Mouse (Mus musculus) heart, adult 9 months (tissue): ENCODE measurements around the gene Ccm2l.

Experiments used
- DNase-seq, 2 experiments: peaks; one replicate each; pipeline ENCODE4 v3.0.0; 2022; ENCODE audit warnings: low spot score in 2 of 2

Ccm2l gene

GRCm38 (mm10) chr2:153089316-153089715, 23.6 kb downstream of the Ccm2l start:
- DNase-seq: no peak

GRCm38 (mm10) chr2:153090551-153091165, 24.9 kb downstream of the Ccm2l start:
- DNase-seq: peak; percentile 56 to 81

GRCm38 (mm10) chr2:153107046-153107766, 41.5 kb downstream of the Ccm2l start:
- no peak for DNase-seq

GRCm38 (mm10) chr2:153107802-153108201, 42.0 kb downstream of the Ccm2l start:
- DNase-seq: no peak

- peak; percentile 22 to 33 for DNase-seq
Observed at GRCm38 (mm10) chr2:153108313-153109264, 42.8 kb downstream of the Ccm2l start, which contains the start of gene Hck. Gene Hck, plus strand, starts transcription at chr2:153108468.

GRCm38 (mm10) chr2:153109596-153109995, 43.8 kb downstream of the Ccm2l start:
- DNase-seq: no peak

- DNase-seq: no peak
Observed at GRCm38 (mm10) chr2:153111298-153111697, 45.5 kb downstream of the Ccm2l start.

- DNase-seq: no peak
Observed at GRCm38 (mm10) chr2:153115679-153116081, 49.9 kb downstream of the Ccm2l start.

- peak; percentile 14 to 50 for DNase-seq
Observed at GRCm38 (mm10) chr2:153117051-153117486, 51.3 kb downstream of the Ccm2l start.

- no peak for DNase-seq
Observed at GRCm38 (mm10) chr2:153119488-153119887, 53.7 kb downstream of the Ccm2l start.

- DNase-seq: no peak
Observed at GRCm38 (mm10) chr2:153120126-153120525, 54.4 kb downstream of the Ccm2l start.

GRCm38 (mm10) chr2:153121821-153122615, 56.3 kb downstream of the Ccm2l start:
- no peak for DNase-seq

- no peak for DNase-seq
Observed at GRCm38 (mm10) chr2:153122701-153123100, 56.9 kb downstream of the Ccm2l start.

GRCm38 (mm10) chr2:153125875-153126274, 60.1 kb downstream of the Ccm2l start:
- DNase-seq: no peak

- DNase-seq: no peak
Observed at GRCm38 (mm10) chr2:153131019-153131418, 65.3 kb downstream of the Ccm2l start.
